Mouse (Mus musculus): ENCODE data around the gene Rgs17.
A peak's percentile ranks its signal among the peaks of the same experiment; 100 is the strongest.
"Not testable (repeated sequence)": the region's sequence is repeated elsewhere in the genome, so short reads cannot be mapped to it uniquely, and the experiment has no call there.

Rgs17 gene

GRCm38 (mm10) chr10:5922294-5922828 is at the start of gene Rgs17:
Rgs17 (minus strand) TSS chr10:5922400.
- no peak for DNase-seq (ENCODE audit: low spot score)

DNA sequence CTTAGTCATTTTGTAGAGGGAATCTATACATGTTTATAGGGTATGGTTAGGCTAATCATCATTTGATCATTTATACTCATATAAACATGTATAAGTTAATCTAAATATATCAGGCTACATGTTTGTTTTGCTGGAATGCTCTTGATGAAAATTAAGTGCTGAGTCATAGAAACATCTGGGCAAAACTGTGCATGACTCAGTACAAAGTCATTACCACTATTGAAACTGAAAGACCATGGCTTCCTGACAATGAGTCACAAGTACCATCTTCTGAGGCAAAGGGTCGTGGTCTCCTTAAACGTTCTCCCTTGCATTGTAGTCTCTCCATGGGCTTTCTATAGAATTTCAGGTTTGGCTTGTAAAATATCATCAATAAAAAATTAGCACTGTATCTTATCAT is 45.5 kb upstream of the Rgs17 start:
- no peak for DNase-seq (ENCODE audit: low spot score)

DNA sequence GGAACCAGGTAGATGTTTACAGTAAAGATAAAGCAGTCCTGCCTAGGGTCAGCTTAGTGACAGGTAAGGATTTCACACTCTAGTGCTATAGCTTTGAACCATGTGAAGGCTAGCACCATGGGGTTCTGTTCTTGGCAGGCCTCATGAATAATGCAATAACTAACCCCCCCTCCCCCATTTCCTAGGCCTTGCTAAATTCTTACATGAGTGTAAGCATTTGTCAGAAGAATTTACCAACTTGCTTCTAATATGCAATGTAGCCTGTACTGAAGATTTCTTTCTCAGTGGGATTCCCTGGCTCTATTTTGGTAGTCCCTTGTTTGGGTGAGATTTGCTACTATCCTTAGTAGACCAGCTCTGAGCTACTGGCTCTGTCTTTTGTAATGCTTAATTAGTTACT is 31.6 kb upstream of the Rgs17 start:
- DNase-seq (ENCODE audit: low spot score): not testable (repeated sequence)

GRCm38 (mm10) chr10:5924261-5924660 is 2.1 kb upstream of the Rgs17 start:
- DNase-seq (ENCODE audit: low spot score): no peak

GRCm38 (mm10) chr10:5923096-5923495 is 896 bp upstream of the Rgs17 start:
- DNase-seq (ENCODE audit: low spot score): no peak

DNA sequence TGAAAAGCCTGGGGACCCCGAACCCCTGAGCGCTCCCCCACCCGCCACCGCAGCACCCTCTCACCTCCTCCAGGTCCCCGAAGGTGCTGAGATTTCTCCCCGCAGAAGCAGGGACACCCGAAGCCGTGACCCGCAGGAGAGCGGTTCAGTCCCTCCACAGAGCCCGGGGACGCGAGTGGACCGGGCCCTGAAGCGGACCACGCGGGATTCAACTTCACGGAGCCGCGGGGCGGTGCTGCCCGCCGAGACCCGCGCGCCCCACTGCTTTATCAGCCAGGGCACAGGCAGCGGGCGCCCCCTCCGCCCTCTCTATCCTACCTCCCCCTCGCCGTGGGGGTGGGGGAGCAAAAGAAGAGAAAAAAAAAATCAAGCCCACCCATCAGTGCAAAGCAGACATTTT is 429 bp downstream of the Rgs17 start:
- no peak for DNase-seq (ENCODE audit: low spot score)

GRCm38 (mm10) chr10:5921031-5921551 is 1.1 kb downstream of the Rgs17 start:
- DNase-seq (ENCODE audit: low spot score): no peak

GRCm38 (mm10) chr10:5904399-5904798 is 17.8 kb downstream of the Rgs17 start:
- no peak for DNase-seq (ENCODE audit: low spot score)

DNA sequence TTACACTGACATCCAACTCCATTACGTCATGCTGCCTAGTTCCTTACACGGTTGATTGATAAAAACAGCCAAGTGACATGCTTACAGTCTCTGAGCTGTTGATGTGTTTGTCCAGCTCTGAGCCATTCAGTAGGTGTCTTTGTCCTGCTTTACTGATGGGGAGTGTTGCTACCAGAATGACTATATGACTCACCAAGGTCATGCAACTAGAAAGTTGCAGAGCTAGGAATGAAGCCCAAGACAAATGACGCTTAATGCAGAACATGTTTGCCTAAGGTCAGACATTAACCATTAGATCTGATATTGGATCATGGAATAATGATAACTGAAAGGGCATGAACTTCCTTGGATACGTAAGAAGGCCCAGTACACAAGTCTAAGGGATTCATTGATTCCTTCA is 20.4 kb downstream of the Rgs17 start:
- DNase-seq (ENCODE audit: low spot score): no peak

DNA sequence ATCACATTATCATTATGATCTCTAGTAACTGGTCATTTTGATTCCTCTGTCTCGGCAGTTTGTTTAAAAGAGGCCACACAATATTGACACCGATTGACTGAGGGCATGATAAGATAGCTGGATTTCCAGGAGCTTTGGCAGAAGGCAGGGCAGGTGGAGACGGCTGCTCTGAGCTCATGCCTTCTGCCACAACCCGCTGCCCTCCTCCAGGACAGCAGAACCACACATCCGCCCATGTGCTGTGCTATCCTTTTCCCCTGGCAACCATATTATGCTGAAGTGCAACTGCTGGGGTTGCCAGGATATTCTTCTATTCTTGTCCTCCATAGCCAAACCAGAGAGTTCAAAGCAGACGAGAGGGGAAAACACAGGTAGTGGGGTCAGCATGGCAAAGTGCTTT is 21.5 kb downstream of the Rgs17 start:
- DNase-seq (ENCODE audit: low spot score): no peak

DNA sequence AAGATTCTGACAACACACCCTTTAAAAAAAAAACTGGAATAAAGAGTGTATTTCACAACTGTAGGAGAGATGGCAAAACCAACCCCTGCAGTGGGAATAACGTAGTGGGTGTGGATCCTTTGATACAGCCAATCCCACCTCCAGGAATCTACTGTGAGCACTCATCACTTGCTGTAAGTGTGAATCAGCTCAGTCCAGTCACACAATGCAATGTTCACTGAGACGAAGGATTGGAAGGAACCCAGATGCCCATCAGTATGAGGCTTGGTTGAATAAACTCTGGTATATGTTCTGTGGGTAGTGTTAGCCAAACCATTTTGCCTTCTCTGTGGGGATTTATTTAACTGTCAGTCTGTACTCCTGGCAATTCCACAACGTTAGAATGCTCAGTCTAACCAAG is 45.1 kb downstream of the Rgs17 start:
- no peak for DNase-seq (ENCODE audit: low spot score)

GRCm38 (mm10) chr10:5871081-5871480 is 51.1 kb downstream of the Rgs17 start:
- no peak for DNase-seq (ENCODE audit: low spot score)

- no peak for DNase-seq (ENCODE audit: low spot score)
These were observed 54.1 kb downstream of the Rgs17 start for GRCm38 (mm10) chr10:5867981-5868552.

DNA sequence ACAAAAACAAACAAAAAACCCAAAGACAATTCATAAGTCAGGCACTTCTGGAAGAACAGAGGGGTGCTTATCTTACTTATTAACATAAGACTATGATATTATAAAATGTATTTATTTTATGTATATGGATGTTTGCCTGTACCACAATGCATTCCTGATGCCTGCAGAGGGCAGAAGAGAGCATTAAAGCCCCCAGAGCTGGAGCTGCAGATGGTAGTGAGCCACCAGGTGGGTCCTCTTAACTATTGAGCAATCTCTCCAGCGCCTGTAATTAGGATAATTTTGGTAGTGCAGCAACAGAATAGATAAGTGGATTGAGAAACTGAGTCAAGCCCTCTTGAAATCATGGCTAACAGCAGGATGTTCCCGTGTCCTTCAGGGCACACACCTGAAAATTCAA is 56.2 kb downstream of the Rgs17 start:
- DNase-seq (ENCODE audit: low spot score): no peak

GRCm38 (mm10) chr10:5862669-5863068 is 59.5 kb downstream of the Rgs17 start:
- no peak for DNase-seq (ENCODE audit: low spot score)

DNA sequence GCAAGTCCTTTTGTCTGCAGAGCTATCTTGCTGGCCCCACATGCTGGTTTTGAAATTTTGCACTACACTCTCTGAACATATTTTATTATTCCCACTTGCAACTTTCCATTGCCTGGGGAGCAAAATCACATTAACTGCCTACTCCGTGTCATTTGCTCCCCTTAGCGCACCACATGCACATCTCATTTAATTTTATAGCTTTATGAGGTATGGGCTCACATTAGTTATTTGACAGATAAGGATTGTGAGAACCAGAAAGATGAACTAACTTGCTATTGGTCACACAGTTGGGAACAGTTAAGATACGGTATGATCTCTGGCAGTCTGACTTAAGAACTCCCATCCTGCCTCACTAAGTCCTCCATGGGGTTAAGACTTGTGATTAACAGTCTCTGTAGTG is 61.4 kb downstream of the Rgs17 start:
- DNase-seq (ENCODE audit: low spot score): no peak

GRCm38 (mm10) chr10:5859729-5860128 is 62.5 kb downstream of the Rgs17 start:
- DNase-seq (ENCODE audit: low spot score): peak; percentile 5

GRCm38 (mm10) chr10:5857996-5858549 is 64.1 kb downstream of the Rgs17 start:
- DNase-seq (ENCODE audit: low spot score): no peak

DNA sequence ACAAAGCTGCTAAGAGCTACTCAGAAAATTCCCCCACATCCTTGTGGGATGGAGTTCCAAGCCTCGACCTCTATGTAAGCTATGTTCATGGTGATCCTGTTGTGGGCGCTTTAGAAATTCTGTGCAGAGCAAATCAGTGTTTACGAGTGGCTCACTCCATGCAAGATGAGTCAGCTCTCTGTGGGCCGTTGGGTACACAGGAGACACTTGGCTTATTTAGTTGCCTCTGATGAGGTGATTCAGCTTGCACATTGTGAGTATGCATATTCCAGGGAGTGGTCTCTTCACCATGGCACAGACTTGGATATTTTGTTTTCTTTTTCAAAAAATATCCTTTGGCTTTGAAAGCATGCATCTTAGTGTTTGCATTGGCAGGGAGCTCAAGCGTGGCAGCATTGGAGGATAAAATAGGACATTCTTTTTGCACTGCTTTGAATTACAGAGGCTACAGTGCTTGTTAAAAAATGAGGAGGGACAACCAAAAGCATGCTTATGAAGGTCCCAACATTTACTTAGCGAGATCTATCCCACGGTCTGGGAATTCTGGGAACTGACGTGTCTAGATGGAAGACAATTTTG is 68.8 kb downstream of the Rgs17 start:
- no peak for DNase-seq (ENCODE audit: low spot score)

DNA sequence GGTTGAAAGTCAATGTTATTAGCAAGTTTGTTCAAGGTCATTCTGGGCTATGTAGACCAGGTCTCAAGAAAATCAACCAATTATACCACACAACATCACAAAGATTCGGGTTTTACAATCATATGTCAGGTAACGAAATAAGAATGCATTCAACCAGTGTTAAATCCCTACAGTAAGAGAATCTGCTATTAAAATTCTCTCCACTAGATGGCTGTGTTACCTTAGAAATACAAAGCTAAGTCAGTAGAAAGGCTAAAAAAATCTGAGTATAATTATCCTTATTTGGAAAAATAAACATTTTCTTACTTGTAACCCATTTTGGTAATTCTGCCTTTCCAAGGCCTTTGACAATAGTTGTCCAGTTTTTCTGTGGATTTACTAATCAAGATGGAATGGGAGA is 75.3 kb downstream of the Rgs17 start:
- no peak for DNase-seq (ENCODE audit: low spot score)

GRCm38 (mm10) chr10:5841369-5841768 is 80.8 kb downstream of the Rgs17 start:
- DNase-seq (ENCODE audit: low spot score): peak; percentile 43

GRCm38 (mm10) chr10:5826336-5827025 is 95.7 kb downstream of the Rgs17 start:
- DNase-seq (ENCODE audit: low spot score): no peak

DNA sequence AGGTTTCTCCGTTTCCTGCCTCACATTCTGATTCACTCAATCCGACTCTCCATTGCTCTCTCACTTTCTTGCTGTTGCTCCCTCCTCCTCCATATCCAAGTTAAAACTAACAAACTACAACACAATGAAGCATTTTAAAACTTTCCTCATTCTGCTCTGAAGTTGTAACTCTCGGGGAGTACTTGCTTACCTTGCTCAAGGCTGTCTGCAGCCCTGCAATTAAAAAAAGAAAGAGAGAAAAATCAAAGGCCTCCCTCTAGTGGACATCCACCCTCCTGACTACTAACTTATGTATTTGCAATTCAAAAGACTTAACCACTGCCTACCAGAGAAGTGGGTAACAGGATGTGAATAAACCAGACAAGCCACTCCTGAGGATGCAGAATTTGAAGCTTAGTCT is 97.4 kb downstream of the Rgs17 start:
- DNase-seq (ENCODE audit: low spot score): peak; percentile 37
